Mouse (Mus musculus) limb, embryonic 13.5 days (tissue): ENCODE results near the gene Exo1. TPM values are rescaled to one million over a fixed set of nuclear protein-coding genes. Genes with fewer than 3 reads are reported as not detected.

Source experiments
- polyA plus RNA-seq: library from polyadenylated mRNA; unstranded; fragments of >200 nt; fragmentation: Nextera tagmentation; extraction: Ambion mirVana; gene quantifications from 2 replicates; pipeline ENCODE4 v1.2.1, GENCODE M21; 2015

The Exo1 gene
- polyA plus RNA-seq, 1 experiment from 2014 or later = 74.6 TPM

Other genes starting within 250 kb of the Exo1 start
- gene Opn3, start 187.8 kb upstream of the Exo1 start, polyA plus RNA-seq = 5.8 and 6.3 TPM in 2 replicates
- gene Chml, start 187.7 kb upstream of the Exo1 start, polyA plus RNA-seq = 1.4 and 1.7 TPM in 2 replicates
- not detected in 2 replicates for gene Wdr64, start 182.0 kb upstream of the Exo1 start, polyA plus RNA-seq
- 0.10 and 0.14 TPM in 2 replicates for gene Gm38100, start 39.7 kb downstream of the Exo1 start, polyA plus RNA-seq
- 0.68 and 1.1 TPM in 2 replicates for gene Rbm8a2, start 98.5 kb downstream of the Exo1 start, polyA plus RNA-seq